Mouse (Mus musculus) forebrain, embryonic 11.5 days (tissue): ENCODE results near the gene Snx19. TPM values are rescaled to one million over a fixed set of nuclear protein-coding genes. Genes with fewer than 3 reads are reported as not detected.
A peak's percentile ranks its signal among the peaks of the same experiment; 100 is the strongest.

Experiments
- ATAC-seq: fragments of 200-750 bp; cut with Nextera tagmentation; replicated peaks from 2 replicates; pipeline ENCODE4 v1.8.0; 2017; ENCODE audit warnings: moderate TSS enrichment; ENCODE audit not compliant: low FRiP score
- DNase-seq: peaks from one replicate; pipeline ENCODE4 v3.0.0-alpha.2; 2017; ENCODE audit warnings: low spot score
- H3K27ac ChIP-seq: fragments of 300-500 bp; sonication (generic); 2 replicates; pipeline ENCODE4 v1.5.1; 2014; ENCODE audit warnings: low read depth, low read length
- H3K27me3 ChIP-seq: fragments of 300-500 bp; sonication (generic); 2 replicates; pipeline ENCODE4 v1.6.1; 2014; ENCODE audit warnings: mild to moderate bottlenecking, low read length, mixed read lengths; ENCODE audit not compliant: control insufficient read depth, insufficient read depth
- H3K36me3 ChIP-seq: fragments of 300-500 bp; sonication (generic); 2 replicates; pipeline ENCODE4 v1.6.1; 2014; ENCODE audit warnings: mild to moderate bottlenecking, low read length, moderate library complexity, mixed read lengths; ENCODE audit not compliant: control insufficient read depth, insufficient read depth
- H3K4me1 ChIP-seq: fragments of 300-500 bp; sonication (generic); replicated peaks from 2 replicates; pipeline ENCODE4 v1.6.1; 2014; ENCODE audit warnings: low read length, mixed read lengths; ENCODE audit not compliant: control insufficient read depth, insufficient read depth
- H3K4me2 ChIP-seq: fragments of 300-500 bp; sonication (generic); 2 replicates; pipeline ENCODE4 v1.6.1; 2014; ENCODE audit warnings: low read depth, mild to moderate bottlenecking, low read length, moderate library complexity, mixed read lengths; ENCODE audit not compliant: severe bottlenecking
- H3K4me3 ChIP-seq: fragments of 300-500 bp; sonication (generic); 2 replicates; pipeline ENCODE4 v1.5.1; 2014; ENCODE audit warnings: low read depth, low read length
- H3K9ac ChIP-seq: fragments of 300-500 bp; sonication (generic); 2 replicates; pipeline ENCODE4 v1.6.1; 2014; ENCODE audit warnings: low read length
- H3K9me3 ChIP-seq: fragments of 300-500 bp; sonication (generic); 2 replicates; pipeline ENCODE4 v1.6.1; 2016; ENCODE audit warnings: low read length, mixed read lengths; ENCODE audit not compliant: control insufficient read depth
- WGBS: fragments of 180-500 bp; shearing (Covaris S2); extraction: QIAGEN DNeasy Blood & Tissue Kit; methylation state at CpG from one replicate; pipeline ENCODE4 v1.1.7; 2014; 5-methylcytosine and 5-hydroxymethylcytosine counted together
- polyA plus RNA-seq: library from polyadenylated mRNA; unstranded; fragments of >200 nt; fragmentation: Nextera tagmentation; extraction: Ambion mirVana; gene quantifications from 2 replicates; pipeline ENCODE4 v1.2.1, GENCODE M21; 2014

Gene Snx19
- polyA plus RNA-seq, 1 experiment from 2014 or later = 25.9 TPM

- Histone ChIP-seq H3K9ac (no peak overlapping the region), H3K4me2 (no peak overlapping the region), H3K4me1 (0 out of 2 replicates have a peak, but pooled peaks cover 2% of the 10 kb centered on the region), H3K27ac (no peak overlapping the region), H3K36me3 (no peaks in the 10 kb centered on the region; the same call in 1 of the 2 replicates), H3K4me3 (no peak overlapping the region), H3K27me3 (no peaks in the 10 kb centered on the region), H3K9me3 (no peaks in the 10 kb centered on the region)
- DNase-seq (no peak), ATAC-seq (no peak)
- WGBS = 85% methylated on average over 2 of the region's 2 CpGs
Observed at GRCm38 (mm10) chr9:30454527-30454926, 27.6 kb downstream of the Snx19 start.

- no peaks in the 10 kb centered on the region; the same call in 1 of the 2 replicates for H3K36me3 ChIP-seq
- ATAC-seq = no peak
- no peaks in the 10 kb centered on the region for H3K4me1 ChIP-seq
- H3K27ac ChIP-seq = no peak overlapping the region
- no peaks in the 10 kb centered on the region for H3K27me3 ChIP-seq
- no peak overlapping the region for H3K4me2 ChIP-seq
- DNase-seq = peak; percentile 13
- H3K9ac ChIP-seq = no peak overlapping the region
- no peak overlapping the region for H3K4me3 ChIP-seq
- no peaks in the 10 kb centered on the region for H3K9me3 ChIP-seq
- WGBS = 88% methylated on average over 6 of the region's 6 CpGs
Observed at GRCm38 (mm10) chr9:30456250-30456649, 29.3 kb downstream of the Snx19 start.

GRCm38 (mm10) chr9:30460501-30460900 lies 33.6 kb downstream of the Snx19 start:
- Histone ChIP-seq H3K4me3 (no peak overlapping the region), H3K9ac (no peak overlapping the region), H3K27ac (no peak overlapping the region), H3K4me1 (no peaks in the 10 kb centered on the region), H3K27me3 (no peaks in the 10 kb centered on the region), H3K36me3 (no peaks in the 10 kb centered on the region; the same call in 1 of the 2 replicates), H3K4me2 (no peak overlapping the region), H3K9me3 (no peaks in the 10 kb centered on the region)
- WGBS = 78% methylated on average over 8 of the region's 8 CpGs
- DNase-seq (no peak), ATAC-seq (no peak)

- no peak overlapping the region for H3K27ac ChIP-seq
- H3K27me3 ChIP-seq = no peaks in the 10 kb centered on the region
- no peak overlapping the region for H3K4me3 ChIP-seq
- no peaks in the 10 kb centered on the region; the same call in 1 of the 2 replicates for H3K36me3 ChIP-seq
- ATAC-seq (no peak), DNase-seq (peak; percentile 10)
- no peaks in the 10 kb centered on the region for H3K4me1 ChIP-seq
- H3K9me3 ChIP-seq = no peaks in the 10 kb centered on the region
- no peak overlapping the region for H3K4me2 ChIP-seq
- H3K9ac ChIP-seq = no peak overlapping the region
- WGBS = 79% methylated on average over 4 of the region's 4 CpGs
Observed at GRCm38 (mm10) chr9:30464661-30465060, 37.8 kb downstream of the Snx19 start.

- no peak for DNase-seq
Observed at GRCm38 (mm10) chr9:30480043-30480442, 53.1 kb downstream of the Snx19 start.

GRCm38 (mm10) chr9:30480464-30480863 lies 53.6 kb downstream of the Snx19 start:
- Histone ChIP-seq H3K4me2 (no peak overlapping the region), H3K9ac (no peak overlapping the region), H3K27ac (no peak overlapping the region), H3K36me3 (no peaks in the 10 kb centered on the region), H3K27me3 (no peaks in the 10 kb centered on the region), H3K4me3 (no peak overlapping the region), H3K9me3 (no peaks in the 10 kb centered on the region), H3K4me1 (no peaks in the 10 kb centered on the region)
- peak; percentile 89 for ATAC-seq
- DNase-seq = peak; percentile 97
- WGBS = 4% methylated on average over 6 of the region's 6 CpGs

More at GRCm38 (mm10) chr9:30480043-30480442, 53.1 kb downstream of the Snx19 start:
- peak; percentile 21; the same call in 1 of the 2 replicates for ATAC-seq
- Histone ChIP-seq H3K4me1 (no peaks in the 10 kb centered on the region), H3K36me3 (no peaks in the 10 kb centered on the region), H3K9ac (no peak overlapping the region), H3K27ac (no peak overlapping the region), H3K4me3 (no peak overlapping the region), H3K27me3 (no peaks in the 10 kb centered on the region), H3K9me3 (no peaks in the 10 kb centered on the region), H3K4me2 (no peak overlapping the region)
- WGBS = 74% methylated on average over 4 of the region's 4 CpGs

GRCm38 (mm10) chr9:30482116-30482515 lies 55.2 kb downstream of the Snx19 start:
- DNase-seq (no peak), ATAC-seq (no peak)
- Histone ChIP-seq H3K9ac (no peak overlapping the region), H3K4me2 (no peak overlapping the region), H3K9me3 (no peaks in the 10 kb centered on the region), H3K4me3 (no peak overlapping the region), H3K4me1 (no peaks in the 10 kb centered on the region), H3K36me3 (no peaks in the 10 kb centered on the region), H3K27me3 (no peaks in the 10 kb centered on the region), H3K27ac (no peak overlapping the region)
- 92% methylated on average over 4 of the region's 4 CpGs for WGBS

GRCm38 (mm10) chr9:30484183-30484582 lies 57.3 kb downstream of the Snx19 start:
- no peak for DNase-seq
- no peak overlapping the region for H3K27ac ChIP-seq
- H3K4me2 ChIP-seq = no peak overlapping the region
- no peaks in the 10 kb centered on the region for H3K36me3 ChIP-seq
- 88% methylated on average over 3 of the region's 3 CpGs for WGBS
- no peaks in the 10 kb centered on the region for H3K4me1 ChIP-seq
- H3K9me3 ChIP-seq = no peaks in the 10 kb centered on the region
- H3K9ac ChIP-seq = no peak overlapping the region
- H3K27me3 ChIP-seq = no peaks in the 10 kb centered on the region
- ATAC-seq = no peak
- no peak overlapping the region for H3K4me3 ChIP-seq

GRCm38 (mm10) chr9:30485161-30485560 lies 58.3 kb downstream of the Snx19 start:
- no peak overlapping the region for H3K27ac ChIP-seq
- no peaks in the 10 kb centered on the region for H3K9me3 ChIP-seq
- no peak for DNase-seq
- H3K36me3 ChIP-seq = no peaks in the 10 kb centered on the region
- no peaks in the 10 kb centered on the region for H3K27me3 ChIP-seq
- H3K4me2 ChIP-seq = no peak overlapping the region
- WGBS = 84% methylated on average over 2 of the region's 2 CpGs
- H3K4me1 ChIP-seq = no peaks in the 10 kb centered on the region
- no peak overlapping the region for H3K4me3 ChIP-seq
- no peak overlapping the region for H3K9ac ChIP-seq
- no peak for ATAC-seq
